Mouse (Mus musculus) C2C12 (cell line): ENCODE data around the gene Ddx54. TPM values are rescaled to one million over a fixed set of nuclear protein-coding genes. Genes with fewer than 3 reads are reported as not detected.

Experiments
- H3K27me3 ChIP-seq: one replicate; pipeline ENCODE4 v1.6.1; 2011; ENCODE audit not compliant: control insufficient read depth, insufficient read depth, insufficient read length
- H3K36me3 ChIP-seq: one replicate; pipeline ENCODE4 v1.6.1; 2011; ENCODE audit not compliant: control insufficient read depth, insufficient read depth
- H3K4me3 ChIP-seq: one replicate; pipeline ENCODE4 v1.5.1; 2011; ENCODE audit warnings: mild to moderate bottlenecking, control low read depth; ENCODE audit not compliant: poor library complexity, insufficient read depth, severe bottlenecking
- H3K79me2 ChIP-seq: one replicate; pipeline ENCODE4 v1.6.1; 2011; ENCODE audit not compliant: control insufficient read depth, insufficient read depth
- H3K79me3 ChIP-seq: one replicate; pipeline ENCODE4 v1.6.1; 2011; ENCODE audit warnings: low read depth, control low read depth
- H3ac ChIP-seq: one replicate; pipeline ENCODE3; 2011; ENCODE audit warnings: low read depth; ENCODE audit not compliant: control insufficient read depth, insufficient read length
- CEBPB ChIP-seq: IDR thresholded peaks from one replicate; pipeline ENCODE4 v1.6.1; 2011; ENCODE audit warnings: low read depth, mild to moderate bottlenecking, control low read depth, moderate library complexity
- CTCF ChIP-seq: IDR thresholded peaks from one replicate; pipeline ENCODE4 v1.5.1; 2011; ENCODE audit not compliant: control insufficient read depth, insufficient read depth, insufficient read length
- FOSL1 ChIP-seq: IDR thresholded peaks from one replicate; pipeline ENCODE4 v1.8.0; 2011; ENCODE audit warnings: mild to moderate bottlenecking, low read length; ENCODE audit not compliant: poor library complexity, insufficient read depth, severe bottlenecking
- MAX ChIP-seq: IDR thresholded peaks from one replicate; pipeline ENCODE4 v1.6.1; 2011; ENCODE audit warnings: mild to moderate bottlenecking, control low read depth
- MYOD1 ChIP-seq: IDR thresholded peaks from one replicate; pipeline ENCODE4 v1.6.1; 2011; ENCODE audit warnings: low read depth; ENCODE audit not compliant: control insufficient read depth, insufficient read length
- MYOG ChIP-seq: IDR thresholded peaks from one replicate; pipeline ENCODE4 v1.6.1; 2011; ENCODE audit not compliant: control insufficient read depth, insufficient read length; ENCODE audit errors: extremely low read depth
- USF1 ChIP-seq: IDR thresholded peaks from one replicate; pipeline ENCODE4 v1.6.1; 2011; ENCODE audit warnings: low read depth, mild to moderate bottlenecking, control low read depth, moderate library complexity
- long read RNA-seq, 2 experiments: library from polyadenylated mRNA; unstranded; transcript quantifications; one replicate each; pipeline ENCODE4 v2.0.0; 2019 to 2020
- polyA plus RNA-seq: library from polyadenylated mRNA; unstranded; fragments of >200 nt; fragmentation: generic; extraction: Trizol; gene quantifications from one replicate; pipeline ENCODE4 v1.2.1, GENCODE M21; 2012; ENCODE audit warnings: missing spikeins

Gene Ddx54
- 50.2 TPM for polyA plus RNA-seq
- long read RNA-seq, experiment 1, full-length matches to known transcripts = 22 of 39 reads
- long read RNA-seq, experiment 1, partial matches to known transcripts = 17 of 39 reads
- long read RNA-seq, experiment 1, other reads (novel, unspliced or antisense) = 0 of 39 reads
- long read RNA-seq, experiment 2, full-length matches to known transcripts = 1,009 of 1,110 reads
- long read RNA-seq, experiment 2, partial matches to known transcripts = 48 of 1,110 reads
- long read RNA-seq, experiment 2, other reads (novel, unspliced or antisense) = 53 of 1,110 reads

GRCm38 (mm10) chr5:120612442-120612821, at the start of gene Ddx54, which contains the start of gene Rita1:
TSS of gene Ddx54 (plus strand) at chr5:120612739.
TSS of gene Rita1 (minus strand) at chr5:120612589.
- Histone ChIP-seq H3K79me3 (peaks cover 33% of the 10 kb centered on the region), H3K79me2 (peaks cover 58% of the 10 kb centered on the region), H3K36me3 (no peaks in the 10 kb centered on the region), H3K27me3 (no peaks in the 10 kb centered on the region), H3K4me3 (peak within 1 kb of the TSS; percentile 65), H3ac (peak within 1 kb of the TSS; percentile 99)
- TF ChIP-seq FOSL1 (no peak), CEBPB (no peak), MYOG (no peak), USF1 (no peak), MYOD1 (no peak), CTCF (no peak), MAX (no peak)

GRCm38 (mm10) chr5:120562956-120563913, 49.3 kb upstream of the Ddx54 start:
- peaks cover 72% of the 10 kb centered on the region for H3K79me2 ChIP-seq
- H3ac ChIP-seq = peak overlapping the region; percentile 67
- no peaks in the 10 kb centered on the region for H3K27me3 ChIP-seq
- H3K36me3 ChIP-seq = peaks cover 6% of the 10 kb centered on the region
- H3K79me3 ChIP-seq = peaks cover 40% of the 10 kb centered on the region
- TF ChIP-seq MAX = no peak
- TF ChIP-seq USF1 = peak; percentile 54
- no peak for TF ChIP-seq MYOG
- no peak for TF ChIP-seq CTCF
- no peak for TF ChIP-seq CEBPB
- TF ChIP-seq FOSL1 = no peak
- TF ChIP-seq MYOD1 = peak; percentile 93
- no peak overlapping the region for H3K4me3 ChIP-seq

GRCm38 (mm10) chr5:120563914-120564311, 48.6 kb upstream of the Ddx54 start:
- Histone ChIP-seq H3K79me2 (peaks cover 72% of the 10 kb centered on the region), H3ac (no peak overlapping the region), H3K4me3 (no peak overlapping the region), H3K27me3 (no peaks in the 10 kb centered on the region), H3K79me3 (peaks cover 36% of the 10 kb centered on the region), H3K36me3 (no peaks in the 10 kb centered on the region)
- TF ChIP-seq CEBPB (no peak), MAX (no peak), MYOD1 (no peak), FOSL1 (no peak)

- Histone ChIP-seq H3K36me3 (peaks cover 6% of the 10 kb centered on the region), H3K79me3 (peaks cover 32% of the 10 kb centered on the region), H3K27me3 (no peaks in the 10 kb centered on the region), H3K4me3 (no peak overlapping the region), H3K79me2 (peaks cover 72% of the 10 kb centered on the region), H3ac (no peak overlapping the region)
- TF ChIP-seq MYOD1 (no peak), CTCF (no peak)
Observed at GRCm38 (mm10) chr5:120565171-120565905, 47.2 kb upstream of the Ddx54 start.

GRCm38 (mm10) chr5:120566101-120566500, 46.4 kb upstream of the Ddx54 start:
- H3K36me3 ChIP-seq = peaks cover 6% of the 10 kb centered on the region
- peaks cover 33% of the 10 kb centered on the region for H3K79me3 ChIP-seq
- H3K4me3 ChIP-seq = no peak overlapping the region
- H3K27me3 ChIP-seq = no peaks in the 10 kb centered on the region
- TF ChIP-seq MAX = no peak
- no peak for TF ChIP-seq MYOG
- no peak for TF ChIP-seq USF1
- no peak for TF ChIP-seq FOSL1
- no peak for TF ChIP-seq MYOD1
- no peak for TF ChIP-seq CTCF
- TF ChIP-seq CEBPB = no peak
- H3K79me2 ChIP-seq = peaks cover 79% of the 10 kb centered on the region
- H3ac ChIP-seq = no peak overlapping the region
